Mouse (Mus musculus) adrenal gland, postnatal 36 days (tissue): ENCODE measurements at regions not wholly inside any gene's neighbourhood (a gene's known extent, or its start where the extent isn't known, plus 50 kb on each side); places are given as distances from the start of the nearest gene placed in this dataset.

Experiments used
- DNase-seq, 2 experiments: peaks; one replicate each; pipeline ENCODE4 v3.0.0; 2021; ENCODE audit warnings: mixed read lengths in 1 of 2

- DNase-seq: no peak
Observed at GRCm38 (mm10) chr10:117434293-117434842, 54.6 kb upstream of the Cpsf6 start.

- no peak for DNase-seq
Observed at GRCm38 (mm10) chr10:117433547-117434292, 53.9 kb upstream of the Cpsf6 start.

GRCm38 (mm10) chr10:117432871-117433546 lies 53.2 kb upstream of the Cpsf6 start:
- DNase-seq: no peak

GRCm38 (mm10) chr10:117432415-117432814 lies 52.6 kb upstream of the Cpsf6 start:
- peak; percentile 67 to 83 for DNase-seq

- DNase-seq: no peak
Observed at GRCm38 (mm10) chr10:117431850-117432249, 52.0 kb upstream of the Cpsf6 start.

- no peak for DNase-seq
Observed at GRCm38 (mm10) chr10:117431086-117431619, 51.3 kb upstream of the Cpsf6 start.

- DNase-seq: no peak
Observed at GRCm38 (mm10) chr10:117430224-117430884, 50.5 kb upstream of the Cpsf6 start.

GRCm38 (mm10) chr10:117429459-117430183 lies 49.8 kb upstream of the Cpsf6 start:
- no peak for DNase-seq
